Mouse (Mus musculus): ENCODE measurements around the gene Gm6657. TPM values are rescaled to one million over a fixed set of nuclear protein-coding genes. Genes with fewer than 3 reads are reported as not detected.

Gene Gm6657
- total RNA-seq (2017), result not detected in 3 replicates

- ATAC-seq (replicated peaks; ENCODE audit: insufficient number of reproducible peaks, low FRiP score, low TSS enrichment, poor library complexity, severe bottlenecking), result no peak
Observed at GRCm38 (mm10) chr12:78193942-78194341, at the start of gene Gm6657. TSS of gene Gm6657 (plus strand) at chr12:78194242.

- no peak for ATAC-seq (replicated peaks; ENCODE audit: insufficient number of reproducible peaks, low FRiP score, low TSS enrichment, poor library complexity, severe bottlenecking)
Observed at GRCm38 (mm10) chr12:78153308-78154002, 40.6 kb upstream of the Gm6657 start.

- ATAC-seq (replicated peaks; ENCODE audit: insufficient number of reproducible peaks, low FRiP score, low TSS enrichment, poor library complexity, severe bottlenecking), result no peak
Observed at GRCm38 (mm10) chr12:78170178-78170577, 23.9 kb upstream of the Gm6657 start.

GRCm38 (mm10) chr12:78173945-78174344 lies 20.1 kb upstream of the Gm6657 start:
- no peak for ATAC-seq (replicated peaks; ENCODE audit: insufficient number of reproducible peaks, low FRiP score, low TSS enrichment, poor library complexity, severe bottlenecking)

- ATAC-seq (replicated peaks; ENCODE audit: insufficient number of reproducible peaks, low FRiP score, low TSS enrichment, poor library complexity, severe bottlenecking), result no peak
Observed at GRCm38 (mm10) chr12:78174671-78175070, 19.4 kb upstream of the Gm6657 start.

GRCm38 (mm10) chr12:78181452-78181851 lies 12.6 kb upstream of the Gm6657 start:
- ATAC-seq (replicated peaks; ENCODE audit: insufficient number of reproducible peaks, low FRiP score, low TSS enrichment, poor library complexity, severe bottlenecking), result no peak

GRCm38 (mm10) chr12:78195368-78195767 lies 1.3 kb downstream of the Gm6657 start:
- no peak for ATAC-seq (replicated peaks; ENCODE audit: insufficient number of reproducible peaks, low FRiP score, low TSS enrichment, poor library complexity, severe bottlenecking)

- ATAC-seq (replicated peaks; ENCODE audit: insufficient number of reproducible peaks, low FRiP score, low TSS enrichment, poor library complexity, severe bottlenecking), result no peak
Observed at GRCm38 (mm10) chr12:78203646-78204045, 9.6 kb downstream of the Gm6657 start.

GRCm38 (mm10) chr12:78205915-78206570 lies 12.0 kb downstream of the Gm6657 start:
- peak; percentile 61; the same call in 1 of the 2 replicates for ATAC-seq (replicated peaks; ENCODE audit: insufficient number of reproducible peaks, low FRiP score, low TSS enrichment, poor library complexity, severe bottlenecking)

- no peak for ATAC-seq (replicated peaks; ENCODE audit: insufficient number of reproducible peaks, low FRiP score, low TSS enrichment, poor library complexity, severe bottlenecking)
Observed at GRCm38 (mm10) chr12:78206571-78206960, 12.5 kb downstream of the Gm6657 start.

- ATAC-seq (replicated peaks; ENCODE audit: insufficient number of reproducible peaks, low FRiP score, low TSS enrichment, poor library complexity, severe bottlenecking), result no peak
Observed at GRCm38 (mm10) chr12:78209856-78210255, 15.8 kb downstream of the Gm6657 start.

GRCm38 (mm10) chr12:78215490-78215889 lies 21.4 kb downstream of the Gm6657 start:
- no peak for ATAC-seq (replicated peaks; ENCODE audit: insufficient number of reproducible peaks, low FRiP score, low TSS enrichment, poor library complexity, severe bottlenecking)

- no peak for ATAC-seq (replicated peaks; ENCODE audit: insufficient number of reproducible peaks, low FRiP score, low TSS enrichment, poor library complexity, severe bottlenecking)
Observed at GRCm38 (mm10) chr12:78219191-78219825, 25.3 kb downstream of the Gm6657 start.

GRCm38 (mm10) chr12:78225707-78226518 lies 31.9 kb downstream of the Gm6657 start, which contains the start of gene Gphn:
TSS of gene Gphn (plus strand) at chr12:78226379.
- peak; percentile 87 for ATAC-seq (replicated peaks; ENCODE audit: insufficient number of reproducible peaks, low FRiP score, low TSS enrichment, poor library complexity, severe bottlenecking)

- ATAC-seq (replicated peaks; ENCODE audit: insufficient number of reproducible peaks, low FRiP score, low TSS enrichment, poor library complexity, severe bottlenecking), result peak; percentile 15; the same call in 1 of the 2 replicates
Observed at GRCm38 (mm10) chr12:78226519-78226875, 32.5 kb downstream of the Gm6657 start.

- no peak for ATAC-seq (replicated peaks; ENCODE audit: insufficient number of reproducible peaks, low FRiP score, low TSS enrichment, poor library complexity, severe bottlenecking)
Observed at GRCm38 (mm10) chr12:78227021-78227932, 33.2 kb downstream of the Gm6657 start.

- no peak for ATAC-seq (replicated peaks; ENCODE audit: insufficient number of reproducible peaks, low FRiP score, low TSS enrichment, poor library complexity, severe bottlenecking)
Observed at GRCm38 (mm10) chr12:78228139-78228538, 34.1 kb downstream of the Gm6657 start.

GRCm38 (mm10) chr12:78232560-78232959 lies 38.5 kb downstream of the Gm6657 start:
- no peak for ATAC-seq (replicated peaks; ENCODE audit: insufficient number of reproducible peaks, low FRiP score, low TSS enrichment, poor library complexity, severe bottlenecking)

Data from monocyte, adult 5-6 weeks (primary cell).